Mouse (Mus musculus) embryonic facial prominence, embryonic 13.5 days (tissue): Measurements from ENCODE around the gene AC124502.3. TPM values are rescaled to one million over a fixed set of nuclear protein-coding genes. Genes with fewer than 3 reads are reported as not detected.

Source experiments
- ATAC-seq: fragments of 200-750 bp; cut with Nextera tagmentation; 2 replicates; pipeline ENCODE4 v1.8.0; 2017; ENCODE audit warnings: low read depth; ENCODE audit not compliant: insufficient number of reproducible peaks, insufficient read depth, low FRiP score, low TSS enrichment
- H3K27ac ChIP-seq: fragments of 300-500 bp; sonication (generic); 2 replicates; pipeline ENCODE4 v1.5.1; 2015; ENCODE audit warnings: moderate library complexity, mild to moderate bottlenecking, inconsistent platforms
- H3K27me3 ChIP-seq: fragments of 300-500 bp; sonication (generic); 2 replicates; pipeline ENCODE4 v1.6.1; 2015; ENCODE audit warnings: mild to moderate bottlenecking, inconsistent platforms
- H3K36me3 ChIP-seq: fragments of 300-500 bp; sonication (generic); 2 replicates; pipeline ENCODE4 v1.6.1; 2015; ENCODE audit warnings: mild to moderate bottlenecking, inconsistent platforms
- H3K4me1 ChIP-seq: fragments of 300-500 bp; sonication (generic); 2 replicates; pipeline ENCODE4 v1.6.1; 2015; ENCODE audit warnings: inconsistent platforms
- H3K4me2 ChIP-seq: fragments of 300-500 bp; sonication (generic); 2 replicates; pipeline ENCODE4 v1.6.1; 2015; ENCODE audit warnings: moderate library complexity, mild to moderate bottlenecking, inconsistent platforms
- H3K4me3 ChIP-seq: fragments of 300-500 bp; sonication (generic); 2 replicates; pipeline ENCODE4 v1.5.1; 2015; ENCODE audit warnings: mild to moderate bottlenecking, inconsistent platforms
- H3K9ac ChIP-seq: fragments of 300-500 bp; sonication (generic); 2 replicates; pipeline ENCODE4 v1.6.1; 2015; ENCODE audit warnings: mild to moderate bottlenecking, inconsistent platforms
- H3K9me3 ChIP-seq: fragments of 300-500 bp; sonication (generic); 2 replicates; pipeline ENCODE4 v1.6.1; 2016; ENCODE audit warnings: inconsistent platforms
- WGBS: fragments of 180-500 bp; shearing (Covaris S2); methylation state at CpG from one replicate; pipeline ENCODE4 v1.1.7; 2015; ENCODE audit warnings: mixed read lengths; 5-methylcytosine and 5-hydroxymethylcytosine counted together
- polyA plus RNA-seq: library from polyadenylated mRNA; unstranded; fragments of >200 nt; fragmentation: Nextera tagmentation; extraction: Ambion mirVana; gene quantifications from 2 replicates; pipeline ENCODE4 v1.2.1, GENCODE M21; 2015

AC124502.3 gene
- polyA plus RNA-seq, 1 experiment from 2014 or later: 2.3 TPM

DNA sequence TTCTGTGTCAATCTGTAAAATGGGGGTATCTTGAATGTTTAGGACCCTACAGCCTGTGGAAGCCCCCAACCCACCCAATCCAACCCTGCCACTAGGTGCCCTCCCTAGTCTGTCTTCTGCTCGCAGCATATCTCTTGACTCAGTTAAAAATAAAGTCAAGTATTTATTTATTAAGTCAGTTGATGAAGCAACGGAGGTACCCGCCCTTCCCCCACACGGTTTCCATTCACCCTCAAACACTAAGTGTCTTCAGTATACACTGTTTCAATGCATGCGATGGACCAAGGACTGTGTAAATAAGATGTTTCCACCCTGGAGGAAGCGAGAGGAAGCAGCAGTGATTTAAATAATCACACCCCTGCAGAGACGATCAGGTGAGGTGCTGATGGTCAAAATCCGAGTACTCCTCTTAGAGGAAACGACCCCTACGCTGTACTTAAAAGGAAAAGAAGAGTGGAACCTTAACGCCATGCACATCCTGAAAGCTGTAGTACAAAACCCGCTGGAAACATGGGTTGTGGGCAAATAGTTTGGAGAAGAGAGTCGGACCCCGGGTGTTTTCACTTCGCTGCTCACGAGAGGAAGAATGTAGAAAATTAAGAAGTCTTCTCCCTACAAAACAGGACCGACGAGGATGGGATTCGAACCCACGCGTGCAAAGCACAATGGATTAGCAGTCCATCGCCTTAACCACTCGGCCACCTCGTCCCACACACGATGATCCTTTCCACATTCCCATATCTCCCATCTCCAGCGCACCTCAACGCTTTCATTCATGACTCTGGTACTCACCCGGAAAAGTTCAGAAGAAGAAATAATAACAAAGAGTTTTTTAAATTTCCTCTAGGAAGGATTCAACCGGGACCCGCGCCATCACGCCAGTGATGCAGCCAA is 766 bp upstream of the AC124502.3 start:
- Histone ChIP-seq H3K4me1 (peaks cover 34% of the 10 kb centered on the region), H3K27me3 (no peaks in the 10 kb centered on the region), H3K27ac (peak overlapping the region; percentile 79), H3K4me2 (peak overlapping the region; percentile 98), H3K9ac (peak overlapping the region; percentile 90), H3K9me3 (no peaks in the 10 kb centered on the region), H3K4me3 (peak overlapping the region; percentile 92), H3K36me3 (peaks cover 6% of the 10 kb centered on the region; the same call in 1 of the 2 replicates)
- 5% methylated on average over 32 of the region's 32 CpGs for WGBS
- ATAC-seq: peak; percentile 56; the same call in 1 of the 2 replicates

DNA sequence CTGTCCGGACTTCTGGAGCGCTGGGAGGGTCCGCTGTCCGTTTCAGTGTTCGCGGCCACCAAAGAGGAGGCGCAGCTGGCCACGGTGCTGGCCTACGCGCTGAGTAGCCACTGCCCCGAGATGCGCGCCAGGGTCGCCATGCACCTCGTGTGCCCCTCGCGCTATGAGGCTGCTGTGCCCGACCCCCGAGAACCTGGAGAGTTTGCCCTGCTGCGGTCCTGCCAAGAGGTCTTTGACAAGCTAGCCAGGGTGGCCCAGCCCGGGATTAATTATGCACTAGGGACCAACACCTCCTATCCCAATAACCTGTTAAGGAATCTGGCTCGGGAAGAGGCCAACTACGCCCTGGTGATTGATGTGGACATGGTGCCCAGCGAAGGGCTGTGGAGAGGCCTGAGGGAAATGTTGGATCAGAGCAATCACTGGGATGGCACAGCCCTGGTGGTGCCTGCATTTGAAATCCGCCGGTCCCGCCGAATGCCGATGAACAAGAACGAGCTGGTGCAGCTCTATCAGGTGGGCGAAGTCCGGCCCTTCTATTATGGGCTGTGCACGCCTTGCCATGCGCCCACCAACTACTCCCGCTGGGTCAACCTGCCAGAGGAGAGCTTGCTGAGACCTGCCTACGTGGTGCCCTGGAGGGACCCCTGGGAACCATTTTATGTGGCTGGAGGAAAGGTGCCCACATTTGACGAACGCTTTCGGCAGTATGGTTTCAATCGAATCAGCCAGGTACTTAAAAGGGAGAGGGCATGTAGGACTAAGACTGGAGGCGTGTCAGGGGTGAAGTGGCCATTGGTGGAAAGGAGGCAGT is 817 bp downstream of the AC124502.3 start:
- H3K36me3 ChIP-seq: peaks cover 17% of the 10 kb centered on the region
- peak overlapping the region; percentile 98 for H3K4me2 ChIP-seq
- 10% methylated on average over 41 of the region's 41 CpGs for WGBS
- H3K4me3 ChIP-seq: peak overlapping the region; percentile 92
- H3K27me3 ChIP-seq: no peaks in the 10 kb centered on the region
- 0 out of 2 replicates have a peak, but pooled peaks have one; percentile 22 for ATAC-seq
- peaks cover 34% of the 10 kb centered on the region for H3K4me1 ChIP-seq
- H3K9ac ChIP-seq: peak overlapping the region; percentile 90
- peak overlapping the region; percentile 79; the same call in 1 of the 2 replicates for H3K27ac ChIP-seq
- H3K9me3 ChIP-seq: no peaks in the 10 kb centered on the region

DNA sequence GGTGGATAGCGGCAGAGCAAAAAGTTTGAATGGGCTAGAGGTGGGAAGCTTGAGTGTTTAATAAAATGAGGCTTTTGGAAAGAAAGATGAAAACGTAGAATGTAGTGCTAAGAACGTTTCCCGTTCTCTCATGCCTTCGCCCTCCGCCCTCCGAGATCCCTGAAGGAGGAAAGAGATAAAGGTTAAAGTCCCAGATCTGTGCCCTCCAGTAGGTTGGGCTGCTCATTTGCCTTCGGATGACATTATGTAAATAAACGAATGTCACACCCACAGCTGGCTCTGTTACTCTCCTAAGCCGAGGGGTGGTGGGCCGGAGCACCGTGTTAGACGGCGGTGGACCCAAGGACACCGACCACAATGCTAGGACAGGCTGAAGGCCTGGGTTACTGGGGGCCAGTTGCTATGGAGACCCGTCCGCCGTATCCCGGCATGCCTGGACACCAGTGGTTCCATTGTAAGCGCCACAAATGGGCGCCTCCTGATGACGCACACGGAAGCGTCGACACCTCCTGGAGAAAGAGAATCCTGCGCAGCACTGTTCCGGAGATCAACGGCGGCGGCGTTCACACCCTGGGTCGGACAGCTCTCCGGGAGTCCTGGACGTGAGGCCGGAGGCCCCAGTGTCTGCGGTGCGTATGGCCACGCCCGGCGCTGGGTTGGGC is 2.3 kb downstream of the AC124502.3 start, which contains the start of gene Brms1:
Gene Brms1, plus strand, starts transcription at position 493 of the 662 bp plus-strand sequence.
- 0 out of 2 replicates have a peak, but pooled peaks have one; percentile 23 for ATAC-seq
- Histone ChIP-seq H3K4me2 (peak within 1 kb of the TSS; percentile 98), H3K27me3 (no peaks in the 10 kb centered on the region), H3K4me1 (peaks cover 34% of the 10 kb centered on the region), H3K9me3 (no peaks in the 10 kb centered on the region), H3K9ac (peak within 1 kb of the TSS; percentile 90), H3K4me3 (peak within 1 kb of the TSS; percentile 92), H3K27ac (peak within 1 kb of the TSS; percentile 62), H3K36me3 (peaks cover 24% of the 10 kb centered on the region)
- WGBS: 8% methylated on average over 40 of the region's 40 CpGs

DNA sequence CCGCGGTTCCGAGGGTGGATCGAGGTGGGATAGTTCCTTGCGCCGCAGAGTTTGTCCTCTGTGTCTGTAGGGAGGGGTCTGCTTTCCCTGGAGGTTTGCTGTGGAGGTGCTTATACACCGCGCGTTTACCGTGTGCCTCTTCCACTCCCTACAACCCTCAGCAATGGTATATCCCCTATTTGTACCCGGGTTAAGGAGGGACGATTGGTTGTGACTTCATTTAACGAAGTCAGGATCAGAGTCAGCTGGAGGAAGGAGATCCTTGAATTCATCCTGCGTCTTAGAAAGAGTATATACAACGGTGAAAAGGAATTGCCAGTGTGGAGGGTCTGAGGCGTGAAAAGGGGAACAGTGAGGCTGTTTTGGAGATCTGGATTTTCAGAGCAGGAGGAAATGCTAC is 2.9 kb downstream of the AC124502.3 start:
- Histone ChIP-seq H3K4me2 (peak overlapping the region; percentile 98), H3K9ac (peak overlapping the region; percentile 90), H3K27me3 (no peaks in the 10 kb centered on the region), H3K4me3 (peak overlapping the region; percentile 92), H3K27ac (peak overlapping the region; percentile 62), H3K4me1 (peaks cover 34% of the 10 kb centered on the region), H3K36me3 (peaks cover 30% of the 10 kb centered on the region), H3K9me3 (no peaks in the 10 kb centered on the region)
- WGBS: 2% methylated on average over 16 of the region's 16 CpGs
- no peak for ATAC-seq

DNA sequence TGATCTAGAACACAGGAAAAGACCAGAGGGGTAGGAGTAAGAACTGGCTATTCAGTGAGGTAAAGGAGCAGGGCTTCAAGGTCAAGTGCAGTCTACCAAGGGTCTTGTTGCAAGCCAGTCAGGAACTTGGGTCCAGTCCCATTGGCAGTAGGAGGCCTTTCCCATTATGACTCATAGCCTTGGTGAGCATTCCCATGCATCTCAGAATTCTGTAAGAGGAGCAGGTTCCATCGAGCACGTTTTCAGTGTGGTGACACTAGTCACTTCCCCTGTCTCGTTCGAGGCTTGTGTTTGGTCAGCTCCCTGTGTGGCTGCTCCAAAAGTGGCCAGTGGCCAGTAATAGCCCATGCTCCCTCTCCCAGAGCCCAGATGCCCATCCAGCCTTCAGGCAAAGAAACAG is 6.8 kb downstream of the AC124502.3 start:
- Histone ChIP-seq H3K4me2 (no peak overlapping the region), H3K36me3 (peaks cover 60% of the 10 kb centered on the region)

DNA sequence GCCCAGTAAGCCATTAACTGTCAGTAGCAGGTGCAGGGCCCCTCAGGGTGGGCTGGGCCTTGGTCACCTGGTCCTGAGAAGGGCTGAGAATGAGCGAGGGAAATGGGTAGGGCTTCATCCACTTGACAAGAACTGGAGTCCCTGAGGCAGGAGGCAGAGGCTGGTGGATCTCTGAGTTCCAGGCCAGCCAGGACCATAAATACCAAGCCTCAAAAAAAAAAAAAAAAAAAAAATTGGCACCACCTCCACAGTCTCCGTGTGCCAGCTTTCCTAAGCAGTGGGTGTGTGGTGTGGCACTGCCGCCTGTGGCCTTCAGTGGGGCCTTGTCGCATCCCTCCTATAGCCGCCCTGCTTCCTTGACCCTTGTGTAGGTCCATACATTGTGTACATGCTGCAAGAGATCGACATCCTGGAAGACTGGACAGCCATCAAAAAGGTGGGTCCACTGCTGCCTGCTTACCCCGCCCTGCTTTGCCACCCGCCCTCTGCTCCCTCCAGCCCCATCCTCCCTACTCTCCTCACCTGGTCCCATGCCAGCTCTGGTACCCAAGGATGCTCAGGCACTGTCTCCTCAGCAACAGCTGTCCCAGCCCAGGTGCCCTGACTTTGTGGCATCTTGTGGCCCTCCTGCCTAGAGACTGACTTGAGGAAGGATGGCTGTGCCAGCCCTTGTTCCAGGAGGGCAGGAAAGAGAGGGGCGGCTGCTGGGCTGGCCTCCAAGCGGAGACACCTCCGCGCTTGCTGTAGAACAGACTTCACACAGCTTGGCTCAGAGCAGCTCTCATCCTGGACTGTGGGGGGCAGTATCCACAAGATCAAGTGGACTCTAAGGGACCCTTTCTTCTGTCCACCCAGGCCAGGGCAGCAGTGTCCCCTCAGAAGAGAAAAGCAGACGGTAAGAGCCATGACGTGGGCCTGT is 9.7 kb downstream of the AC124502.3 start:
- Histone ChIP-seq H3K36me3 (peaks cover 49% of the 10 kb centered on the region), H3K9me3 (no peaks in the 10 kb centered on the region), H3K27ac (no peak overlapping the region), H3K27me3 (peaks cover 36% of the 10 kb centered on the region), H3K9ac (no peak overlapping the region), H3K4me3 (no peak overlapping the region), H3K4me1 (peaks cover 23% of the 10 kb centered on the region), H3K4me2 (no peak overlapping the region)
- no peak for ATAC-seq
- WGBS: 84% methylated on average over 14 of the region's 14 CpGs

More for the DNA sequence above, 6.8 kb downstream of the AC124502.3 start:
- no peak for ATAC-seq
- Histone ChIP-seq H3K9ac (no peak overlapping the region), H3K27me3 (peaks cover 8% of the 10 kb centered on the region), H3K9me3 (no peaks in the 10 kb centered on the region), H3K4me3 (no peak overlapping the region), H3K4me1 (peaks cover 21% of the 10 kb centered on the region), H3K27ac (no peak overlapping the region)
- WGBS: 84% methylated on average over 4 of the region's 4 CpGs

DNA sequence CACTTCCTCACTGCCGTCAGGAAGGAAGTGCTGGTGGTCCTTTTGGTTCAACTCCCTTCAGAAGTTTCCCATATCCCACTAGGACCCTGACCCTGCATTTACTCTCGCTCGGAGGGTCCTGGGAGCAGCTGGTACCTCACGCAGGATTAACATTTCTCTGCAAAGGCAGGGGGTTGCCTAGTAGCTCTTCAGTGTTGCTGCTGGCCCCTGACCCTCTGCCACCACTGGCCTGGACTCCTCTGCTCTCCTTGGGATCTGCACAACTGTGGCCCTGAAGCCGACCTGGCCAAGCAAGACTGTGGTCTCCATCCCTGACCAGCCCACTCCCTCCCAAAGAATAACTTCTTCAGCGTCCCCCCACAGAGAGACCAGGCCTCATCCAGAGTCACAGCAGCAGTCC is 10.6 kb downstream of the AC124502.3 start:
- Histone ChIP-seq H3K4me2 (no peak overlapping the region), H3K36me3 (peaks cover 43% of the 10 kb centered on the region), H3K27me3 (peaks cover 43% of the 10 kb centered on the region), H3K4me3 (no peak overlapping the region), H3K27ac (no peak overlapping the region), H3K4me1 (peaks cover 23% of the 10 kb centered on the region), H3K9me3 (no peaks in the 10 kb centered on the region), H3K9ac (no peak overlapping the region)
- ATAC-seq: no peak
- WGBS: 79% methylated on average over 6 of the region's 6 CpGs

DNA sequence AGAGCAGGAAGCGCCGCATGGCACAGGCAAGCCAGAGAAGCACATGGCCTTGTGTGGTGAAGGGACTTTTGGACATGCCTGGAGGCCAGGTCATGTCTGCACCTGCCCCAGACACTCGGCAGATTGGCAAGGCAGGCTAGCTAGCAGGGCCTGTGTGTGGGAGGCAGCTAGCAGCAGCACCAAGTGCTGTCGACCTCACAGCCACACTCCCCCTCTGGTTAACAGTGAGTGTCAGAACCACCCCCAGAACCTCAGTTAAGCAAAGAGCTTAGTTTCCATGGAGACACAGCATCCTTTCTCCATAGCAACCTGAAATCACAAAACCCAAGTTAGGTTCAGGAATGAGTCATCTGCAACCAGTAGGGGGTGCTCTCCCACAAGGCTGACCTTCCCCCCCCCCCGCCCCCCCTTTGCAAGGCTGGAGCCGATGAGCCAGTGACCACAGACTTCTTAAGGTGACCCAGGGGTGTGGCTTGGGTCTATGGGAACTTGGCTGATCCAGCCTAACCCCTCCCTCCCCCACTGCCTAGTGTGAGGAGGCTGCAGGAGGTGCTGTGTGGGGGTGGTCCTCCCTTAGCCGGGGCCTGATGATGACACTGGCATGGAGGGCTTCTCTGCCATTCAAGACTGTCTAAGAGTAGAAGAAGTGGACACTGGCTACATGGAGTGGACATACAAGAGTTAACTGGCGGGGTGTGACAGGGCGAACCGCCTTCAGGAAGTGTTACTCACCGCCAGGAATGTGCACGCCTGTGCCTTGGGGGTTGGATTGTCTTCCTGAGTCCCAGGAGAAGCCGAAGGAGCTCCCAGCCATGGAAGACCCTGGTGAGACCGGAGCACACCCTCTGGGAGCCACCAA is 11.6 kb downstream of the AC124502.3 start, which contains the start of gene Rin1:
Gene Rin1, plus strand, starts transcription at position 435 of the 859 bp plus-strand sequence.
- Histone ChIP-seq H3K9ac (peak within 1 kb of the TSS; percentile 54), H3K27ac (no peak within 1 kb of the TSS), H3K36me3 (peaks cover 43% of the 10 kb centered on the region), H3K4me3 (peak within 1 kb of the TSS; percentile 24), H3K27me3 (peaks cover 48% of the 10 kb centered on the region), H3K4me1 (peaks cover 23% of the 10 kb centered on the region), H3K4me2 (peak within 1 kb of the TSS; percentile 45), H3K9me3 (no peaks in the 10 kb centered on the region)
- no peak for ATAC-seq
- WGBS: 14% methylated on average over 13 of the region's 14 CpGs

DNA sequence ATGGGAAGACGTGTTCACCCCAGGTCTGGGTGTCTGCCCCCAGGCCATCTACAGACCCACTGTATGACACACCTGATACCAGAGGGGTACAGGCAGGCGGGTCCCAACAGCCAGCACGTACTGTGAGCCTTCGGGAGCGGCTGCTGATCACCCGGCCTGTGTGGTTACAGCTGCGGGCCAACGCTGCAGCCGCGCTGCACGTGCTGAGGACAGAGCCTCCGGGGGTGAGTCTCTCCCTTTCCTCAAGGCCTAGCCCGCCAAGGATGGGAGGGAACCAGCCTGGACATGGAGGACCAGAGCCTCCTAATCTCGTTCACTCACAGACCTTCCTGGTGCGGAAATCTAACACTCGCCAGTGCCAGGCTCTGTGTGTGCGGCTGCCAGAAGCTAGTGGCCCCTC is 12.3 kb downstream of the AC124502.3 start:
- no peak overlapping the region for H3K27ac ChIP-seq
- ATAC-seq: no peak
- H3K36me3 ChIP-seq: peaks cover 35% of the 10 kb centered on the region
- peak overlapping the region; percentile 45 for H3K4me2 ChIP-seq
- peaks cover 24% of the 10 kb centered on the region for H3K4me1 ChIP-seq
- H3K27me3 ChIP-seq: peaks cover 48% of the 10 kb centered on the region
- H3K4me3 ChIP-seq: peak overlapping the region; percentile 24
- 7% methylated on average over 17 of the region's 17 CpGs for WGBS
- H3K9ac ChIP-seq: peak overlapping the region; percentile 54; the same call in 1 of the 2 replicates
- no peaks in the 10 kb centered on the region for H3K9me3 ChIP-seq
